Mouse (Mus musculus): ENCODE results near the gene Ndufa6.

DNA sequence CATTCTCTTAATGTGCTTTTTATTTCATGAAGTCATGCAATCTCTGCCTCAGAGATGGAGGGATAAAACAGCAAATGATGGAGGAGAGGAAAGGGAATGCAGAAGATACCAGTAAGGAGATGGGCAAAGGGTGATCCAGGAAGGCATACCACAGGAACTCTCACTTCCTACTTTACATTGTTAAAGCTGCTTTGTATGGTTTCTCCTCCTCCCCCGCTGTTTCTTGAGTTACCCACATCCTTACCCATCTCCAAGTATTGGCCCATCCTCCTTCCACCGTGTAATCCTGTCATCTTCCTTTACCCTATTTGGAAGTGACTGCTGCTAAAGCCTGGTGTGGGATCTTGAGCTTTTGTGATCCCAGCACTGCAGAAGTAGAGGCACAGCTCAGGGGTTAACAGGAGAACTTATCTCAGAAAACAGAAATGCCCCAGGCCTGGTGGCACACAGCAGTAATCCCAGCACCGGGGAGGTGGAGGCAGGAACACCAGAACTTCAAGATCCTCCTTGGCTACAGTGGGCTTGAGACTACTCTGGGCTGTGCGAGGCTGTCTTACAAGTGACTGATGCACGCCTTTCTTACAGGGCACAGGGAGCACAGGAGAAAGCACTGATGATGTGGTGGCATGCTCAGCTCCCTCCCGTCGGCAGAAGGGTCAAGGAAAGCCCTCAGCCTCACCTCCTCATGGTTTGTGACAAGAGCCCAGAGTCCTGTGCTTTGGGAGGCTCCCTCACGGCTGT is 5.7 kb downstream of the Ndufa6 start:
- TF ChIP-seq HCFC1 (IDR thresholded peaks at IDR 0.05; ENCODE audit: borderline replicate concordance, insufficient read depth, low read length) (no peak), ZC3H11A (IDR thresholded peaks at IDR 0.05; ENCODE audit: borderline replicate concordance, low read depth, low read length) (no peak)
